Mouse (Mus musculus) liver, postnatal 0 days (tissue): ENCODE measurements at regions not wholly inside any gene's neighbourhood (a gene's known extent, or its start where the extent isn't known, plus 50 kb on each side); places are given as distances from the start of the nearest gene placed in this dataset.

ENCODE experiments used
- ATAC-seq: fragments of 200-750 bp; cut with Nextera tagmentation; 2 replicates; pipeline ENCODE4 v1.8.0; 2017; ENCODE audit warnings: mild to moderate bottlenecking, moderate library complexity
- DNase-seq: peaks from one replicate; pipeline ENCODE4 v3.0.0-alpha.2; 2016
- H3K27ac ChIP-seq: fragments of 300-500 bp; sonication (generic); 2 replicates; pipeline ENCODE4 v1.5.1; 2014; ENCODE audit warnings: antibody characterized with exemption, moderate library complexity, mild to moderate bottlenecking, low read depth
- H3K27me3 ChIP-seq: fragments of 300-500 bp; sonication (generic); 2 replicates; pipeline ENCODE4 v1.6.1; 2014; ENCODE audit warnings: low read length, control low read depth, mixed read lengths; ENCODE audit not compliant: insufficient read depth
- H3K36me3 ChIP-seq: fragments of 300-500 bp; sonication (generic); replicated peaks from 2 replicates; pipeline ENCODE4 v1.6.1; 2014; ENCODE audit warnings: mild to moderate bottlenecking, control low read depth, low read length, moderate library complexity, mixed read lengths; ENCODE audit not compliant: insufficient read depth
- H3K4me1 ChIP-seq: fragments of 300-500 bp; sonication (generic); 2 replicates; pipeline ENCODE4 v1.6.1; 2014; ENCODE audit warnings: antibody characterized with exemption, mild to moderate bottlenecking, control low read depth; ENCODE audit not compliant: insufficient read depth
- H3K4me2 ChIP-seq: fragments of 300-500 bp; sonication (generic); 2 replicates; pipeline ENCODE4 v1.6.1; 2014; ENCODE audit warnings: low read depth, mild to moderate bottlenecking, low read length, moderate library complexity, mixed read lengths
- H3K4me3 ChIP-seq: fragments of 300-500 bp; sonication (generic); 2 replicates; pipeline ENCODE4 v1.5.1; 2014; ENCODE audit warnings: low read depth, low read length
- H3K9ac ChIP-seq: fragments of 300-500 bp; sonication (generic); replicated peaks from 2 replicates; pipeline ENCODE4 v1.6.1; 2014; ENCODE audit warnings: mild to moderate bottlenecking, moderate library complexity
- H3K9me3 ChIP-seq: fragments of 300-500 bp; sonication (generic); 2 replicates; pipeline ENCODE4 v1.6.1; 2016; ENCODE audit warnings: mild to moderate bottlenecking, control low read depth, low read length, mixed read lengths
- CTCF ChIP-seq: sonication (generic); IDR thresholded peaks from 2 replicates; pipeline ENCODE4 v1.5.1; 2016; ENCODE audit warnings: antibody characterized with exemption, low read depth
- EP300 ChIP-seq: IDR thresholded peaks from 2 replicates; pipeline ENCODE4 v1.6.1; 2016; ENCODE audit warnings: antibody characterized with exemption, low read depth, mild to moderate bottlenecking
- WGBS: fragments of 180-500 bp; shearing (Covaris S2); extraction: QIAGEN DNeasy Blood & Tissue Kit; methylation state at CpG from one replicate; pipeline ENCODE4 v1.1.7; 2014; ENCODE audit not compliant: insufficient replicate concordance; 5-methylcytosine and 5-hydroxymethylcytosine counted together

DNA sequence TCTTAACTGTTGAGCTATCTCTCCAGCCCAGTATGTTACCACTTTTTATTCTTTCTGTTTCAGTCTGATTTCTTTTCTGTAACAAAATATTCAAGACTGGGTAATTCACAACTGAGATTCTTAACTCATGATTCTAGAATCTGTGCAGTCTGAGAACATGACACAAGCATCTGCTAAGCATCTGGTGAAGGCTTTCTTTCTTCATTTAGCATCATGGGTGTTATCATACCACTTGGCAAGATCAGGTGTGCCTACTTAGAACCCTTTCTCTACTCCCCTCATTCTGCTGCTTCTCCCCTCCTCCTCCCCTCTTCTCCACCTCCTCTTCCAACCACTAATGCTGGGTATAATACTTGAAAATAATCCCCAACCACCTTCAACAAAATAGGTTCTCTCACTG lies 62.1 kb upstream of the Pfn2 start:
- no peak overlapping the region for H3K9ac ChIP-seq
- no peak overlapping the region for H3K4me2 ChIP-seq
- H3K36me3 ChIP-seq: no peaks in the 10 kb centered on the region
- H3K27me3 ChIP-seq: no peaks in the 10 kb centered on the region
- TF ChIP-seq EP300 (no peak), CTCF (no peak)
- H3K9me3 ChIP-seq: no peaks in the 10 kb centered on the region
- H3K27ac ChIP-seq: no peak overlapping the region
- no peak for ATAC-seq
- H3K4me1 ChIP-seq: no peaks in the 10 kb centered on the region
- no peak for DNase-seq
- H3K4me3 ChIP-seq: no peak overlapping the region

DNA sequence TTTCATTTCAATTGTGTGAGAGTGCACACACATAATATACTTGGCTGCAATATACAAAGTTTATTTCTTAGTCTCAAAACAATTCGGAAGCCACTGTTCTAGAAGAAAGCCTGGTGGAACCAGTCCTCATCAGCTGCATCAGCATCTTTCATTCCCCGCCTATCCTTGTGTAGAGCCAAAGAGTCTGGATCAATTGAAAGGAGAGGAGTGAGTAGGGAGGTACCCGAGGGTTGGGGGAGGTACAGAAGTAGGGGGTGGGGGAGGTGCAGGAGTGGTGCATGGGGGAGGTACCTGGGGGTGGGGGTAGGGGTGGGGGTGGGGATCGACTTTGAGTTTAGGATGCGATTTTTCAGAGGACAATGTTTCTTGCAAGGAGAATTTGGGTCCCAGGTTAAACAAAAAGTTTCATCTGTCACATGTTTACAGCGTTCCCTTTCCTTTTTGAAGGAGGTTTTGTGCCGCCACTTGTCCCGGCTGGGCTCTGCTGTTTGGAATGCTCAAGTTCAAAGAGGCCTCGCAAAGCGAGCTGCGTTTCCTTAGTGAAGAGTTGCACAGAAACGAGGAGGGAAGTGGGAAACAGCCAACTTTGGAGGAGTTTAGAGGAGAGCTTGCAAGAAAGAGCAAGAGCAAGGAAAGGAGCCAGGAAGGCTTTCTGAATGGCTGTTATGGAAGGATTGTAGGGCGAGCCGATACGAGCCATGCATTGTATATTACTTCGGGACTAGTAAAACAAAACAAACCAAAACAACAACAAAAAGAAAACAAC lies 64.1 kb upstream of the Pfn2 start:
- H3K4me3 ChIP-seq: no peak overlapping the region
- no peak overlapping the region for H3K27ac ChIP-seq
- no peak for ATAC-seq
- H3K4me1 ChIP-seq: no peaks in the 10 kb centered on the region
- H3K4me2 ChIP-seq: no peak overlapping the region
- no peaks in the 10 kb centered on the region for H3K9me3 ChIP-seq
- H3K36me3 ChIP-seq: no peaks in the 10 kb centered on the region
- 33% methylated on average over 16 of the region's 16 CpGs for WGBS
- no peaks in the 10 kb centered on the region for H3K27me3 ChIP-seq
- DNase-seq: no peak
- no peak overlapping the region for H3K9ac ChIP-seq
- TF ChIP-seq EP300 (no peak), CTCF (no peak)

DNA sequence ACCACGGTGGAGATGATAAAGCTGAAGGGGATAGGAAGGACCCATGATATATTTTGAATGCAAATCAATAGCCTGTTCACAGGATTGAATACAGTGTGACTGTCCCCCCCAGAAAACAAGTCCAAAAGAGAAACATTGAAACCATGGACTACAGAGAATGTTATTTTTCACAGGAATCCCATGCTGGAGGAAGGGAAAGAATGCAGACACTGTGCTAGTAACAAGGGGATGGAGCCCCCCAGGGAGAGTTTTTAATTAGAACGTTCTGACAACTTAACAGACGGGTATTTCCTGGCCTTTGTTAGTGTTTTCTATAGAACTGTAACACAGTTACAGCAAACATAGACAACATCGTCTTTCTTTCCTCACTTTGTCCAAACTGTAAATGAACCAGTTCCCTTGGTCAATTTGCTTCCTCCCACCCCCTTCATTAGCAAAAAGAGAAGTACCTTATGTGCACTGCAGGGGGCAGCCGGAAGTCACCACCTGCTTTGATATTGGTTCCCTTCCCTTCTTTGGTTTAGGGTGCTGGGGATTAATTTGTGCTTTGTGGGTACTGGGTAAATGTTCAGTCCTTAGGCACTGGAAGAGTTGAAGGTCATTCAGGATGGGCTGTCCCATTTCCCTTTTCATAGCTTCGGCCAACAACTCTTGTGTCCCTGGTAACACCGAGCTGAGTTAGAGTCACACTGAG lies 64.9 kb upstream of the Pfn2 start:
- ATAC-seq (no peak), DNase-seq (no peak)
- Histone ChIP-seq H3K36me3 (no peaks in the 10 kb centered on the region), H3K9me3 (no peaks in the 10 kb centered on the region), H3K4me1 (no peaks in the 10 kb centered on the region), H3K27me3 (no peaks in the 10 kb centered on the region), H3K4me3 (no peak overlapping the region), H3K4me2 (no peak overlapping the region), H3K9ac (no peak overlapping the region), H3K27ac (no peak overlapping the region)
- 53% methylated on average over 7 of the region's 7 CpGs for WGBS
- TF ChIP-seq CTCF (no peak), EP300 (no peak)

DNA sequence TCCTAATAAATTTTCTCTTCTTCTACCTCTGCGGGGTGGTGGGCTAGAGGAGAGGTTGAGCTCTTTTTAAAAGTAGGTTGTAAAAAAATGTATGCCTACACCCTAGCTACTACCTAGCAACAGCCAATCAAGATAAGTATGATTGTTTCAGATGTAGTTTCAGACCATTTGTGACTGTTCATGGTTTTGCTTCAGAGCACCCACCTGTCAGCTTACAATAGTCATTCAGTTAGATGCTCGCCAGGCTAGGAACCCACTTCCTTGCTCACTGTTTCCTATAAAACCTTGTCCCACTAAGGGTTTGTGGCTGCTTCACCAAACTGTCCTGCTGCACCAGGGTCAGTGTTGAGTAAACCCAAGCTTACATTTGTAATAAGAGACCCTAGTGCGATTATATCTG lies 66.8 kb upstream of the Pfn2 start:
- Histone ChIP-seq H3K27ac (no peak overlapping the region), H3K27me3 (no peaks in the 10 kb centered on the region), H3K4me2 (no peak overlapping the region), H3K36me3 (no peaks in the 10 kb centered on the region), H3K9ac (no peak overlapping the region), H3K4me3 (no peak overlapping the region), H3K9me3 (no peaks in the 10 kb centered on the region), H3K4me1 (no peaks in the 10 kb centered on the region)
- TF ChIP-seq EP300 (no peak), CTCF (no peak)
- WGBS: 66% methylated on average over 3 of the region's 3 CpGs
- peak; percentile 51; the same call in 1 of the 2 replicates for ATAC-seq
- no peak for DNase-seq

DNA sequence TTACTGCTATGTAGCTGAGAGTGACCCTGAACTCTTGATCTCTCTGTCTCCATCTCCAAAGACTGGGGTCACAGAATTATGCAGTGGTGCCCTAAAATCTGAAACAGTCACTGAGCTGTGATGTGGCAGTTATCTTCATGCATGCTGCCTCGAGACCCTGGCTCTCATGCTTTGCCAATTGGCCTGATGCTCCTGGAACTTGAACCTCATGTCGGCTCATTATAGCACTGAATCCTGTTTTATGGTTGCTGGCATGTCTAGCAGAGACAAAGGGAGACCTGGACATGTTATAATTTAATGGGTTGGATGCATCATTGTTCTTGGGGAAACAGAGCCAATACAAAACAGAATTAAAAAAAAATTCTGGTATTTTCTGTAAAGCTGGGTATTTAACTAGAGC lies 71.0 kb upstream of the Pfn2 start:
- no peak for DNase-seq
- no peaks in the 10 kb centered on the region for H3K36me3 ChIP-seq
- H3K27ac ChIP-seq: no peak overlapping the region
- WGBS: 70% methylated on average over 2 of the region's 2 CpGs
- H3K4me3 ChIP-seq: no peak overlapping the region
- H3K4me2 ChIP-seq: no peak overlapping the region
- H3K4me1 ChIP-seq: no peaks in the 10 kb centered on the region
- TF ChIP-seq EP300: no peak
- TF ChIP-seq CTCF: no peak
- H3K9ac ChIP-seq: no peak overlapping the region
- ATAC-seq: no peak
- H3K9me3 ChIP-seq: no peaks in the 10 kb centered on the region
- H3K27me3 ChIP-seq: no peaks in the 10 kb centered on the region

DNA sequence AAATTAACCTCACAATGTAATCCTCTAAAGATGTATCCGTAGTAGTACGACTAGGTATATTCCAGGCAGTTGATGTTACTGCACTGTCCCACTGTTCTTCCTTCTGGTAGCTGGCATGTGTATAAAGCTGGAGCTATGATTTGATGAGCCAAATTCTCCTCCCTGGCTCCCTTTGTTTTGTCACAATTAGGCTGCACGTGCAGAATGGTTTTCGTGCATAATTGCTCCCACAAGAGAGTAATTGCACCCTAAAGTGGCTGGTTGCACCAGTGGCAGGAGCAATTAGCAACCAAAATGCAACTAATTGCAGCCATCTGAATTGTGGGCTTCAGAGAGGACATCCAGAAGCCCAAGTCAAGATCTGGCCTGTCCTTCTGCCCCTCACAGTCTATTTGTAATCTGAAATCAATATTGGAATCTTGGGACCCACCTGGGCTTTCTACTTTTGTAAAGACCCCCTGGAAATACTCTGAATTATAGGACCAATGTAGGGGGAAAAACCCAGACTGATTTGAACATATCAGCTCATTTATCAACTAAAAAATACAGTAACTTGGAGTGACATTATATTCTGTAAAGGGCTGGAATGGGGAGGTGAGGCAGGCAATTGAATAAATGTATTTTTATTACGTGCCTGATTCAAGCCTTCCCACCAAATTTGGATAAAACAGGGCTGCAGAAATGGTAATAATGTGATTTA lies 71.7 kb upstream of the Pfn2 start:
- 67% methylated on average over 5 of the region's 5 CpGs for WGBS
- H3K4me1 ChIP-seq: no peaks in the 10 kb centered on the region
- H3K4me2 ChIP-seq: no peak overlapping the region
- H3K9me3 ChIP-seq: no peaks in the 10 kb centered on the region
- no peak overlapping the region for H3K4me3 ChIP-seq
- H3K36me3 ChIP-seq: no peaks in the 10 kb centered on the region
- ATAC-seq (no peak), DNase-seq (no peak)
- no peaks in the 10 kb centered on the region for H3K27me3 ChIP-seq
- no peak overlapping the region for H3K9ac ChIP-seq
- no peak overlapping the region for H3K27ac ChIP-seq
- TF ChIP-seq EP300 (no peak), CTCF (no peak)
